Comparison of ENCODE assay signal across 10 mouse cellular contexts in genomic region chr9:107323558-107323957, GRCm38 (mm10). TPM values are rescaled to one million over a fixed set of nuclear protein-coding genes. Genes with fewer than 3 reads are reported as not detected.
DNase-seq lines count a peak whose midpoint lies in the region; ATAC-seq and TF ChIP-seq lines count a peak whose summit lies in the region.
"Had no signal": no experiment of that assay in that cellular context is flagged by ENCODE, and none has a peak within 500 bp of the region (broad histone marks: within the 10 kb centered on the region; RNA-seq: fewer than 3 reads in every experiment).

No protein-coding gene starts in this region.

- H3K4me3 ChIP-seq in heart, adult 2 months: no peak overlapping the region
- H3K4me3 ChIP-seq in heart, embryonic 12.5 days: no peak overlapping the region
- H3K4me3 ChIP-seq in heart, postnatal 0 days (ENCODE audit: low read depth, low read length): no peak overlapping the region
- H3K4me3 ChIP-seq in megakaryocyte, embryonic 14.5 days (replicated peaks): peak overlapping the region; percentile 62
- H3K4me3 ChIP-seq in intestine, embryonic 16.5 days (ENCODE audit: low read length): no peak overlapping the region
- no peak overlapping the region for H3K4me3 ChIP-seq in forebrain, embryonic 16.5 days (replicated peaks; ENCODE audit: low read length)
- H3K4me3 ChIP-seq: embryonic facial prominence, embryonic 12.5 days; liver, embryonic 15.5 days had no signal

- ATAC-seq in heart, embryonic 12.5 days (ENCODE audit: insufficient number of reproducible peaks, low FRiP score): no peak
- ATAC-seq in heart, postnatal 0 days (ENCODE audit: insufficient read depth, low read depth): peak; percentile 87
- ATAC-seq in intestine, embryonic 16.5 days: no peak; the same call in 1 of the 2 replicates
- no peak for ATAC-seq in forebrain, embryonic 16.5 days

- peak; percentile 100 for TF ChIP-seq EP300 in heart, adult 2 months (IDR thresholded peaks at IDR 0.05; ENCODE audit: insufficient read depth, low read depth, low read length)
- TF ChIP-seq EP300 in heart, postnatal 0 days (IDR thresholded peaks at IDR 0.05; ENCODE audit: low read depth): peak; percentile 100

- no peaks in the 10 kb centered on the region for H3K27me3 ChIP-seq in heart, adult 2 months (ENCODE audit: control insufficient read depth, insufficient read depth, low read length)
- no peaks in the 10 kb centered on the region for H3K27me3 ChIP-seq in heart, embryonic 12.5 days (replicated peaks)
- H3K27me3 ChIP-seq in heart, postnatal 0 days (ENCODE audit: control insufficient read depth, insufficient read depth, low read length): no peaks in the 10 kb centered on the region
- H3K27me3 ChIP-seq in megakaryocyte, embryonic 14.5 days (replicated peaks): no peaks in the 10 kb centered on the region
- H3K27me3 ChIP-seq in intestine, embryonic 16.5 days (replicated peaks; ENCODE audit: control insufficient read depth, insufficient read depth, low read length): no peaks in the 10 kb centered on the region
- H3K27me3 ChIP-seq in forebrain, embryonic 16.5 days (replicated peaks; ENCODE audit: control insufficient read depth, insufficient read depth, low read length): no peaks in the 10 kb centered on the region
- H3K27me3 ChIP-seq: embryonic facial prominence, embryonic 12.5 days; liver, embryonic 15.5 days had no signal

- peaks cover 2% of the 10 kb centered on the region for H3K36me3 ChIP-seq in heart, adult 2 months (ENCODE audit: control insufficient read depth, insufficient read depth, low read length)
- no peaks in the 10 kb centered on the region for H3K36me3 ChIP-seq in heart, embryonic 12.5 days
- no peaks in the 10 kb centered on the region for H3K36me3 ChIP-seq in heart, postnatal 0 days (replicated peaks; ENCODE audit: control insufficient read depth, insufficient read depth, low read length)
- H3K36me3 ChIP-seq in megakaryocyte, embryonic 14.5 days (replicated peaks; ENCODE audit: low read length): peaks cover 38% of the 10 kb centered on the region
- no peaks in the 10 kb centered on the region for H3K36me3 ChIP-seq in intestine, embryonic 16.5 days (ENCODE audit: control insufficient read depth, insufficient read depth, low read length)
- H3K36me3 ChIP-seq in forebrain, embryonic 16.5 days (ENCODE audit: control insufficient read depth, insufficient read depth): no peaks in the 10 kb centered on the region
- H3K36me3 ChIP-seq: liver, embryonic 15.5 days had no signal

- DNase-seq in heart, adult 2 months: peak; percentile 82 to 90
- DNase-seq in 416B (ENCODE audit: low read depth): peak; percentile 94
- DNase-seq in cerebellum, adult 9-10 months: peak; percentile 80
- peak; percentile 89 for DNase-seq in heart, postnatal 0 days (ENCODE audit: low spot score)

- H3K27ac ChIP-seq in heart, adult 2 months: peak overlapping the region; percentile 73
- no peak overlapping the region for H3K27ac ChIP-seq in heart, embryonic 12.5 days (ENCODE audit: poor library complexity, severe bottlenecking)
- peak overlapping the region; percentile 90 for H3K27ac ChIP-seq in heart, postnatal 0 days (ENCODE audit: low read depth)
- no peak overlapping the region for H3K27ac ChIP-seq in intestine, embryonic 16.5 days (ENCODE audit: low read length)
- H3K27ac ChIP-seq in forebrain, embryonic 16.5 days (ENCODE audit: low read length): no peak overlapping the region
- H3K27ac ChIP-seq: embryonic facial prominence, embryonic 12.5 days; liver, embryonic 15.5 days had no signal

- H3K9ac ChIP-seq in heart, adult 2 months (ENCODE audit: low read depth, low read length): no peak overlapping the region; the same call in 1 of the 2 replicates
- H3K9ac ChIP-seq in heart, embryonic 12.5 days: no peak overlapping the region
- H3K9ac ChIP-seq in heart, postnatal 0 days (replicated peaks; ENCODE audit: low read depth, low read length): no peak overlapping the region
- H3K9ac ChIP-seq in intestine, embryonic 16.5 days (ENCODE audit: low read depth, low read length): no peak overlapping the region
- H3K9ac ChIP-seq in forebrain, embryonic 16.5 days (replicated peaks; ENCODE audit: low read depth, low read length): no peak overlapping the region
- H3K9ac ChIP-seq: embryonic facial prominence, embryonic 12.5 days; liver, embryonic 15.5 days had no signal

- peak; percentile 43; the same call in 1 of the 2 replicates for TF ChIP-seq POLR2A in heart, adult 2 months (IDR thresholded peaks at IDR 0.05; ENCODE audit: insufficient read depth, low read depth, low read length)

- no peaks in the 10 kb centered on the region for H3K79me2 ChIP-seq in heart, adult 2 months (replicated peaks; ENCODE audit: control insufficient read depth, insufficient read depth, low read length)

- intact Hi-C loops in heart, adult 2 months (cut with DNase I): loop anchor here (2.0 kb wide), 1 partner anchor 15 kb away; no protein-coding TSS in a partner anchor

- H3K4me2 ChIP-seq in heart, embryonic 12.5 days: no peak overlapping the region
- H3K4me2 ChIP-seq in heart, postnatal 0 days (ENCODE audit: low read depth, low read length): no peak overlapping the region
- no peak overlapping the region for H3K4me2 ChIP-seq in intestine, embryonic 16.5 days (ENCODE audit: low read depth, low read length)
- no peak overlapping the region for H3K4me2 ChIP-seq in forebrain, embryonic 16.5 days (ENCODE audit: low read length)
- H3K4me2 ChIP-seq: embryonic facial prominence, embryonic 12.5 days; liver, embryonic 15.5 days had no signal

- H3K9me3 ChIP-seq in heart, embryonic 12.5 days (replicated peaks): no peaks in the 10 kb centered on the region
- H3K9me3 ChIP-seq in heart, postnatal 0 days (replicated peaks; ENCODE audit: control insufficient read depth, low read length): no peaks in the 10 kb centered on the region
- H3K9me3 ChIP-seq in megakaryocyte, embryonic 14.5 days: no peaks in the 10 kb centered on the region
- no peaks in the 10 kb centered on the region for H3K9me3 ChIP-seq in intestine, embryonic 16.5 days (ENCODE audit: control insufficient read depth, low read length)
- no peaks in the 10 kb centered on the region for H3K9me3 ChIP-seq in forebrain, embryonic 16.5 days (ENCODE audit: control insufficient read depth, low read length)
- H3K9me3 ChIP-seq: embryonic facial prominence, embryonic 12.5 days; liver, embryonic 15.5 days had no signal

- WGBS in heart, adult 2 months: 6% methylated on average over 6 of the region's 6 CpGs
- WGBS in heart, embryonic 12.5 days: 49% methylated on average over 6 of the region's 6 CpGs
- WGBS in heart, postnatal 0 days: 3% methylated on average over 6 of the region's 6 CpGs
- 73% methylated on average over 6 of the region's 6 CpGs for WGBS in intestine, embryonic 16.5 days
- 60% methylated on average over 6 of the region's 6 CpGs for WGBS in forebrain, embryonic 16.5 days

- peaks cover 17% of the 10 kb centered on the region for H3K4me1 ChIP-seq in heart, adult 2 months (ENCODE audit: control insufficient read depth, insufficient read depth, low read length)
- H3K4me1 ChIP-seq in heart, embryonic 12.5 days (replicated peaks): peaks cover 20% of the 10 kb centered on the region; the same call in 1 of the 2 replicates
- peaks cover 43% of the 10 kb centered on the region for H3K4me1 ChIP-seq in heart, postnatal 0 days (ENCODE audit: control insufficient read depth, insufficient read depth)
- H3K4me1 ChIP-seq in megakaryocyte, embryonic 14.5 days: peaks cover 70% of the 10 kb centered on the region
- no peaks in the 10 kb centered on the region for H3K4me1 ChIP-seq in intestine, embryonic 16.5 days (ENCODE audit: control insufficient read depth, insufficient read depth, low read length)
- 0 out of 2 replicates have a peak, but pooled peaks cover 3% of the 10 kb centered on the region for H3K4me1 ChIP-seq in forebrain, embryonic 16.5 days (replicated peaks; ENCODE audit: control insufficient read depth, insufficient read depth, low read length)
- H3K4me1 ChIP-seq: embryonic facial prominence, embryonic 12.5 days; liver, embryonic 15.5 days had no signal

- TF ChIP-seq CTCF in heart, adult 2 months (IDR thresholded peaks at IDR 0.05): no peak
- TF ChIP-seq CTCF in heart, postnatal 0 days (IDR thresholded peaks at IDR 0.05; ENCODE audit: low read depth): no peak

RNA-seq across cellular contexts. Expression of gene Hemk1, which starts 14.6 kb away (rescaled TPM):
- total RNA-seq in heart, adult 2 months (2021): 10 to 100 TPM; 21.2 to 21.4 TPM
- 30.3 and 37.0 TPM in 2 replicates for polyA plus RNA-seq in heart, adult 2 months (2012; rRNA removed)
- polyA plus RNA-seq in heart, embryonic 12.5 days (2016; fragmentation: Nextera tagmentation; extraction: Ambion mirVana): 11.4 and 13.4 TPM in 2 replicates
- 4.8 and 28.7 TPM in 2 replicates for total RNA-seq in heart, postnatal 0 days (2014; rRNA removed; ENCODE audit: low replicate concordance)
- 12.3 and 15.3 TPM in 2 replicates for polyA plus RNA-seq in heart, postnatal 0 days (2015; fragmentation: Nextera tagmentation; extraction: Ambion mirVana)
- polyA plus RNA-seq in megakaryocyte, embryonic 14.5 days (2012; ENCODE audit: insufficient read depth, low replicate concordance): 8.1 TPM in 1 of 2 replicates, not detected in the other
- 11.2 and 11.8 TPM in 2 replicates for polyA plus RNA-seq in intestine, embryonic 16.5 days (2015; fragmentation: Nextera tagmentation; extraction: Ambion mirVana)
- 15.6 and 18.8 TPM in 2 replicates for polyA plus RNA-seq in forebrain, embryonic 16.5 days (2015; fragmentation: Nextera tagmentation; extraction: Ambion mirVana)

RNA-seq across cellular contexts. Expression of gene 6430571L13Rik, which starts 16.8 kb away (rescaled TPM):
- total RNA-seq in heart, adult 2 months (2021): 1 to 10 TPM; 5.2 to 6.5 TPM
- polyA plus RNA-seq in heart, adult 2 months (2012; rRNA removed): 4.1 and 5.0 TPM in 2 replicates
- polyA plus RNA-seq in heart, embryonic 12.5 days (2016; fragmentation: Nextera tagmentation; extraction: Ambion mirVana): 0.55 and 1.1 TPM in 2 replicates
- total RNA-seq in heart, postnatal 0 days (2014; rRNA removed; ENCODE audit: low replicate concordance): 1.1 and 11.0 TPM in 2 replicates
- 3.1 and 3.3 TPM in 2 replicates for polyA plus RNA-seq in heart, postnatal 0 days (2015; fragmentation: Nextera tagmentation; extraction: Ambion mirVana)
- not detected in 2 replicates for polyA plus RNA-seq in megakaryocyte, embryonic 14.5 days (2012; ENCODE audit: insufficient read depth, low replicate concordance)
- 0.21 and 0.26 TPM in 2 replicates for polyA plus RNA-seq in intestine, embryonic 16.5 days (2015; fragmentation: Nextera tagmentation; extraction: Ambion mirVana)
- polyA plus RNA-seq in forebrain, embryonic 16.5 days (2015; fragmentation: Nextera tagmentation; extraction: Ambion mirVana): 3.3 and 5.4 TPM in 2 replicates

RNA-seq across cellular contexts. Expression of gene Cish, which starts 27.7 kb away (rescaled TPM):
- total RNA-seq in heart, adult 2 months (2021): 100 to 1,000 TPM; 151 to 167 TPM
- polyA plus RNA-seq in heart, adult 2 months (2012; rRNA removed): 89.8 and 118 TPM in 2 replicates
- polyA plus RNA-seq in heart, embryonic 12.5 days (2016; fragmentation: Nextera tagmentation; extraction: Ambion mirVana): 15.6 and 16.4 TPM in 2 replicates
- 44.8 and 62.6 TPM in 2 replicates for total RNA-seq in heart, postnatal 0 days (2014; rRNA removed; ENCODE audit: low replicate concordance)
- polyA plus RNA-seq in heart, postnatal 0 days (2015; fragmentation: Nextera tagmentation; extraction: Ambion mirVana): 136 and 149 TPM in 2 replicates
- 47.7 and 114 TPM in 2 replicates for polyA plus RNA-seq in megakaryocyte, embryonic 14.5 days (2012; ENCODE audit: insufficient read depth, low replicate concordance)
- 17.5 and 19.9 TPM in 2 replicates for polyA plus RNA-seq in intestine, embryonic 16.5 days (2015; fragmentation: Nextera tagmentation; extraction: Ambion mirVana)
- polyA plus RNA-seq in forebrain, embryonic 16.5 days (2015; fragmentation: Nextera tagmentation; extraction: Ambion mirVana): 9.2 and 11.1 TPM in 2 replicates

RNA-seq across cellular contexts. Expression of gene Mapkapk3, which starts 33.9 kb away (rescaled TPM):
- 10 to 100 TPM; 29.0 to 36.0 TPM for total RNA-seq in heart, adult 2 months (2021)
- polyA plus RNA-seq in heart, adult 2 months (2012; rRNA removed): 26.1 and 40.8 TPM in 2 replicates
- polyA plus RNA-seq in heart, embryonic 12.5 days (2016; fragmentation: Nextera tagmentation; extraction: Ambion mirVana): 7.1 and 7.3 TPM in 2 replicates
- total RNA-seq in heart, postnatal 0 days (2014; rRNA removed; ENCODE audit: low replicate concordance): 14.8 and 24.0 TPM in 2 replicates
- 13.0 and 15.1 TPM in 2 replicates for polyA plus RNA-seq in heart, postnatal 0 days (2015; fragmentation: Nextera tagmentation; extraction: Ambion mirVana)
- 35.6 and 49.9 TPM in 2 replicates for polyA plus RNA-seq in megakaryocyte, embryonic 14.5 days (2012; ENCODE audit: insufficient read depth, low replicate concordance)
- 41.1 and 47.6 TPM in 2 replicates for polyA plus RNA-seq in intestine, embryonic 16.5 days (2015; fragmentation: Nextera tagmentation; extraction: Ambion mirVana)
- polyA plus RNA-seq in forebrain, embryonic 16.5 days (2015; fragmentation: Nextera tagmentation; extraction: Ambion mirVana): 1.4 and 1.7 TPM in 2 replicates

Comparison
In these comparisons a context has a peak if more than half of its experiments do, and no peak if none do; other contexts are left out.
1. H3K27ac ChIP-seq: peak in heart, adult 2 months (single experiment) and heart, postnatal 0 days (single experiment); none in heart, embryonic 12.5 days (single experiment), intestine, embryonic 16.5 days (single experiment) and forebrain, embryonic 16.5 days (single experiment).
2. Peak in every context shown above with its lines, with median percentiles within 50 percentile points of each other: DNase-seq.